ENCODE assay signal across 7 mouse cellular contexts in genomic region chr17:56264020-56264419, GRCm38 (mm10). TPM values are rescaled to one million over a fixed set of nuclear protein-coding genes. Genes with fewer than 3 reads are reported as not detected.
DNase-seq lines count a peak whose midpoint lies in the region; ATAC-seq lines count a peak whose summit lies in the region.

No protein-coding gene starts in this region.

- H3K9ac ChIP-seq in intestine, embryonic 16.5 days (ENCODE audit: low read depth, low read length) = peak overlapping the region; percentile 45; the same call in 1 of the 2 replicates

- H3K27me3 ChIP-seq in intestine, embryonic 16.5 days (replicated peaks; ENCODE audit: control insufficient read depth, insufficient read depth, low read length) = no peaks in the 10 kb centered on the region

- no peak overlapping the region for H3K27ac ChIP-seq in intestine, embryonic 16.5 days (ENCODE audit: low read length)

- no peaks in the 10 kb centered on the region for H3K9me3 ChIP-seq in intestine, embryonic 16.5 days (ENCODE audit: control insufficient read depth, low read length)

- WGBS in intestine, embryonic 16.5 days = 21% methylated on average over 8 of the region's 8 CpGs

- H3K4me3 ChIP-seq in intestine, embryonic 16.5 days (ENCODE audit: low read length) = no peak overlapping the region

- peak; percentile 67 for ATAC-seq in intestine, embryonic 16.5 days
- peak; percentile 88 for ATAC-seq in megakaryocyte-erythroid progenitor cell, adult 5-6 weeks (replicated peaks; ENCODE audit: low FRiP score, low TSS enrichment, poor library complexity, severe bottlenecking)

- H3K36me3 ChIP-seq in intestine, embryonic 16.5 days (ENCODE audit: control insufficient read depth, insufficient read depth, low read length) = peaks cover 13% of the 10 kb centered on the region

- intact Hi-C loops in gastrocnemius, postnatal 14 days (cut with DNase I; ENCODE audit: low total_unique reads) = no loop called here
- intact Hi-C loops in left cerebral cortex, postnatal 36 days (cut with DNase I) = no loop called here

- peak; percentile 78 for DNase-seq in adipocyte (ENCODE audit: low spot score)
- DNase-seq in cerebellum, postnatal 36 days = peak; percentile 80 to 81
- peak; percentile 81 for DNase-seq in gastrocnemius, postnatal 14 days
- peak; percentile 72 to 73 for DNase-seq in left cerebral cortex, postnatal 36 days (ENCODE audit: low spot score in 2 of 2)
- peak; percentile 80 for DNase-seq in skeletal muscle tissue, adult 2 months (ENCODE audit: low read depth, low spot score)

- H3K4me1 ChIP-seq in intestine, embryonic 16.5 days (ENCODE audit: control insufficient read depth, insufficient read depth, low read length) = peaks cover 28% of the 10 kb centered on the region

- H3K4me2 ChIP-seq in intestine, embryonic 16.5 days (ENCODE audit: low read depth, low read length) = no peak overlapping the region

RNA-seq across cellular contexts. Expression of gene Fem1a, which starts 7.4 kb away (rescaled TPM):
- 100 to 1,000 TPM; 101 to 117 TPM for total RNA-seq in gastrocnemius, postnatal 14 days (2021)
- 11.7 and 12.8 TPM in 2 replicates for polyA plus RNA-seq in intestine, embryonic 16.5 days (2015; fragmentation: Nextera tagmentation; extraction: Ambion mirVana)
- total RNA-seq in left cerebral cortex, postnatal 36 days (2021) = 10 to 100 TPM; 33.0 to 35.4 TPM
- total RNA-seq in megakaryocyte-erythroid progenitor cell, adult 5-6 weeks (2014; fragmentation: Nextera tagmentation) = 15.8 and 19.2 TPM in 2 replicates
- total RNA-seq in megakaryocyte-erythroid progenitor cell, adult 5-6 weeks (2017) = 19.2 and 21.7 TPM in 2 replicates

RNA-seq across cellular contexts. Expression of gene Ticam1, which starts 12.6 kb away (rescaled TPM):
- 1 to 10 TPM; 5.3 to 7.1 TPM for total RNA-seq in gastrocnemius, postnatal 14 days (2021)
- polyA plus RNA-seq in intestine, embryonic 16.5 days (2015; fragmentation: Nextera tagmentation; extraction: Ambion mirVana) = 16.4 and 19.4 TPM in 2 replicates
- total RNA-seq in left cerebral cortex, postnatal 36 days (2021) = 1 to 10 TPM; 4.9 to 5.3 TPM
- 5.8 and 8.4 TPM in 2 replicates for total RNA-seq in megakaryocyte-erythroid progenitor cell, adult 5-6 weeks (2014; fragmentation: Nextera tagmentation)
- 2.2 and 3.2 TPM in 2 replicates for total RNA-seq in megakaryocyte-erythroid progenitor cell, adult 5-6 weeks (2017)

RNA-seq across cellular contexts. Expression of gene Plin3, which starts 28.7 kb away (rescaled TPM):
- total RNA-seq in gastrocnemius, postnatal 14 days (2021) = 10 to 100 TPM; 32.8 to 55.8 TPM
- polyA plus RNA-seq in intestine, embryonic 16.5 days (2015; fragmentation: Nextera tagmentation; extraction: Ambion mirVana) = 287 and 364 TPM in 2 replicates
- 10 to 100 TPM in 1 of 2 experiments, 1 to 10 TPM in 1; 9.3 to 10.1 TPM for total RNA-seq in left cerebral cortex, postnatal 36 days (2021)
- 4.8 and 6.8 TPM in 2 replicates for total RNA-seq in megakaryocyte-erythroid progenitor cell, adult 5-6 weeks (2014; fragmentation: Nextera tagmentation)
- 3.7 and 6.1 TPM in 2 replicates for total RNA-seq in megakaryocyte-erythroid progenitor cell, adult 5-6 weeks (2017)

RNA-seq across cellular contexts. Expression of gene Arrdc5, which starts 36.1 kb away (rescaled TPM):
- not detected for total RNA-seq in gastrocnemius, postnatal 14 days (2021)
- not detected in 2 replicates for polyA plus RNA-seq in intestine, embryonic 16.5 days (2015; fragmentation: Nextera tagmentation; extraction: Ambion mirVana)
- total RNA-seq in left cerebral cortex, postnatal 36 days (2021) = not detected
- not detected in 2 replicates for total RNA-seq in megakaryocyte-erythroid progenitor cell, adult 5-6 weeks (2014; fragmentation: Nextera tagmentation)
- not detected in 2 replicates for total RNA-seq in megakaryocyte-erythroid progenitor cell, adult 5-6 weeks (2017)

RNA-seq across cellular contexts. Expression of gene Uhrf1, which starts 39.1 kb away (rescaled TPM):
- total RNA-seq in gastrocnemius, postnatal 14 days (2021) = 1 to 10 TPM; 5.4 to 7.4 TPM
- 103 and 114 TPM in 2 replicates for polyA plus RNA-seq in intestine, embryonic 16.5 days (2015; fragmentation: Nextera tagmentation; extraction: Ambion mirVana)
- total RNA-seq in left cerebral cortex, postnatal 36 days (2021) = 1 to 10 TPM in 1 of 2 experiments, under 1 TPM in 1; 0.82 to 1.3 TPM
- 151 and 161 TPM in 2 replicates for total RNA-seq in megakaryocyte-erythroid progenitor cell, adult 5-6 weeks (2014; fragmentation: Nextera tagmentation)
- total RNA-seq in megakaryocyte-erythroid progenitor cell, adult 5-6 weeks (2017) = 150 and 161 TPM in 2 replicates
